Mouse (Mus musculus) hindbrain, embryonic 15.5 days (tissue): ENCODE data around the gene Ranbp3. TPM values are rescaled to one million over a fixed set of nuclear protein-coding genes. Genes with fewer than 3 reads are reported as not detected.
A peak's percentile ranks its signal among the peaks of the same experiment; 100 is the strongest.
"Not testable (repeated sequence)": the region's sequence is repeated elsewhere in the genome, so short reads cannot be mapped to it uniquely, and the experiment has no call there.

Experiments used
- ATAC-seq: fragments of 200-750 bp; cut with Nextera tagmentation; 2 replicates; pipeline ENCODE4 v1.8.0; 2017; ENCODE audit warnings: low read depth, moderate number of reproducible peaks, moderate TSS enrichment; ENCODE audit not compliant: low FRiP score
- H3K27ac ChIP-seq: fragments of 300-500 bp; sonication (generic); replicated peaks from 2 replicates; pipeline ENCODE4 v1.5.1; 2015; ENCODE audit warnings: mild to moderate bottlenecking, inconsistent platforms
- H3K27me3 ChIP-seq: fragments of 300-500 bp; sonication (generic); 2 replicates; pipeline ENCODE4 v1.6.1; 2015; ENCODE audit warnings: control low read depth, inconsistent platforms
- H3K36me3 ChIP-seq: fragments of 300-500 bp; sonication (generic); 2 replicates; pipeline ENCODE4 v1.6.1; 2015; ENCODE audit warnings: control low read depth, inconsistent platforms
- H3K4me1 ChIP-seq: fragments of 300-500 bp; sonication (generic); replicated peaks from 2 replicates; pipeline ENCODE4 v1.6.1; 2015; ENCODE audit warnings: control low read depth, inconsistent platforms
- H3K4me2 ChIP-seq: fragments of 300-500 bp; sonication (generic); 2 replicates; pipeline ENCODE4 v1.6.1; 2015; ENCODE audit warnings: moderate library complexity, mild to moderate bottlenecking, inconsistent platforms
- H3K4me3 ChIP-seq: fragments of 300-500 bp; sonication (generic); 2 replicates; pipeline ENCODE4 v1.5.1; 2015; ENCODE audit warnings: mild to moderate bottlenecking, inconsistent platforms
- H3K9ac ChIP-seq: fragments of 300-500 bp; sonication (generic); 2 replicates; pipeline ENCODE4 v1.6.1; 2015; ENCODE audit warnings: inconsistent platforms
- H3K9me3 ChIP-seq: fragments of 300-500 bp; sonication (generic); 2 replicates; pipeline ENCODE4 v1.6.1; 2016; ENCODE audit warnings: control low read depth, inconsistent platforms
- WGBS: fragments of 180-500 bp; shearing (Covaris S2); methylation state at CpG from one replicate; pipeline ENCODE4 v1.1.7; 2015; 5-methylcytosine and 5-hydroxymethylcytosine counted together
- polyA plus RNA-seq: library from polyadenylated mRNA; unstranded; fragments of >200 nt; fragmentation: Nextera tagmentation; extraction: Ambion mirVana; gene quantifications from 2 replicates; pipeline ENCODE4 v1.2.1, GENCODE M21; 2015

Ranbp3 gene
- 103 and 107 TPM in 2 replicates for polyA plus RNA-seq

GRCm38 (mm10) chr17:56672941-56673646, at the start of gene Ranbp3:
TSS of gene Ranbp3 (plus strand) at chr17:56673294.
- H3K27ac ChIP-seq = peak within 1 kb of the TSS; percentile 90
- H3K36me3 ChIP-seq = peaks cover 8% of the 10 kb centered on the region; the same call in 1 of the 2 replicates
- ATAC-seq = peak; percentile 91
- WGBS = under 1% methylated on average over 59 of the region's 66 CpGs
- no peaks in the 10 kb centered on the region for H3K9me3 ChIP-seq
- peak within 1 kb of the TSS; percentile 84 for H3K4me2 ChIP-seq
- H3K9ac ChIP-seq = peak within 1 kb of the TSS; percentile 89
- peak within 1 kb of the TSS; percentile 96 for H3K4me3 ChIP-seq
- H3K27me3 ChIP-seq = peaks cover 3% of the 10 kb centered on the region
- H3K4me1 ChIP-seq = peaks cover 47% of the 10 kb centered on the region

DNA sequence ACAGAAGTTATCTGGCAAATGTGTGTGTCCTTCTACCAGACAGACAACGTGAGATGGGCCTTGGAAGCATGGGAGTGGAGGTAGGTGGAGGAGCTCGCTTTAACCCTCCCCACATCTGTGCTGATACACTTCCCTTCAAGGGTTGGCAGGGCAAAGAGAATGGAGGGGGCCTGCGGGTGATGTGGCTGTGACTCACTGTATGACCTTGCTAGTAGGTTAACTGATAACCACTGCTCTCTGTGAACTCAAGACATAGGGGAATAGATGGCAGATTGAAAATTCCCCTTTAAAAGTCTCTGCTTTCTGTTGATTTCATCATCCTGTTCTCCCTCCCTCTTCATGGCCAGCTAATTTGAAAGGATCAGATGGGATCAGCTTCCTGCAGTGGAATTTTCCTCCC, 47.6 kb upstream of the Ranbp3 start:
- H3K4me2 ChIP-seq = peak overlapping the region; percentile 87
- H3K4me3 ChIP-seq = peak overlapping the region; percentile 89
- H3K4me1 ChIP-seq = peaks cover 33% of the 10 kb centered on the region
- 91% methylated on average over 3 of the region's 3 CpGs for WGBS
- no peak overlapping the region for H3K27ac ChIP-seq
- H3K9me3 ChIP-seq = no peaks in the 10 kb centered on the region
- ATAC-seq = no peak
- peaks cover 28% of the 10 kb centered on the region for H3K36me3 ChIP-seq
- no peak overlapping the region for H3K9ac ChIP-seq
- no peaks in the 10 kb centered on the region for H3K27me3 ChIP-seq

- ATAC-seq = no peak
- peak overlapping the region; percentile 89 for H3K4me3 ChIP-seq
- peak overlapping the region; percentile 78 for H3K9ac ChIP-seq
- no peaks in the 10 kb centered on the region for H3K9me3 ChIP-seq
- peaks cover 33% of the 10 kb centered on the region for H3K4me1 ChIP-seq
- H3K36me3 ChIP-seq = peaks cover 22% of the 10 kb centered on the region
- peak overlapping the region; percentile 84 for H3K27ac ChIP-seq
- peak overlapping the region; percentile 87 for H3K4me2 ChIP-seq
- 1% methylated on average over 32 of the region's 32 CpGs for WGBS
- H3K27me3 ChIP-seq = no peaks in the 10 kb centered on the region
Observed at GRCm38 (mm10) chr17:56626260-56626659, 46.8 kb upstream of the Ranbp3 start.

DNA sequence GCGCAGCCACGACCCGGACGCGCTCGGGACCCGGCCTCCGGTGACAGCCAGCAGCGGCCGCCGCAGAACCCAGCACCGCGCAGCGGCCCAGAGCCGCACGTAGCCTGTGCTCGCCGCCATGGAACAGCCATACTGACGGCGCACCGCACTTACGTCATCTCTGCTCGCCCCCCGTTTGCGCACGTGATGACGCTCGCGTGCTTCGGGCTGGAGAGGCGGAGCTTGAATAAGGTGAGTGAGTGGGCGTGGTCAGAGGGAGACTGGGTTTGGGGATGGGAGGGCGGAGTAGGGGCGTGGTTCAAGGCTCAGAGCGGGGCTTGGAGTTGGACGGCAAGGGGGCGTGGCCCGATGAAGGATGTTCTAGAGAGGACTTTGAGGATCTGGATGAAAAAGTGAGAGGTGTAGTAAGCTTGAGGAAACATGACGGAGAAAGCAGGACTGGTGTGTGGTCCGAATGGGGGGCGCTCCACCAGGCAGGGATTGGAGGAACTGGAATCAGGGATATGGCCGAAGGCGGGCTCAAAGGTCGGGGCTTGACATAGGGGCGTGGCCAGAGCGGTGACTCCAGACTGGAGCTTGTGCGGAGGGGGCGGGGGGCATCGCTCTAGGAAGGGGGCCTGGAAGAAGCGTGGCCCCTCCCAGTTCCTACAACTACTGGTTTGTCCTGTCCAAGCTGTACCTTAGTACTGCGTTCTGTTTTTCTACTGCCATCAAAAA, 46.2 kb upstream of the Ranbp3 start, which contains the start of gene Lonp1:
Gene Lonp1 (minus strand): TSS at position 134 of the 717 bp plus-strand sequence.
- Histone ChIP-seq H3K27me3 (no peaks in the 10 kb centered on the region), H3K9me3 (no peaks in the 10 kb centered on the region), H3K4me1 (peaks cover 33% of the 10 kb centered on the region), H3K9ac (peak within 1 kb of the TSS; percentile 78), H3K36me3 (peaks cover 16% of the 10 kb centered on the region), H3K4me3 (peak within 1 kb of the TSS; percentile 89), H3K27ac (peak within 1 kb of the TSS; percentile 84), H3K4me2 (peak within 1 kb of the TSS; percentile 87)
- WGBS = under 1% methylated on average over 48 of the region's 51 CpGs
- peak; percentile 93 for ATAC-seq

- Histone ChIP-seq H3K4me2 (peak within 1 kb of the TSS; percentile 87), H3K9me3 (no peaks in the 10 kb centered on the region), H3K27me3 (no peaks in the 10 kb centered on the region), H3K27ac (peak within 1 kb of the TSS; percentile 84), H3K4me3 (peak within 1 kb of the TSS; percentile 89), H3K36me3 (peaks cover 9% of the 10 kb centered on the region; the same call in 1 of the 2 replicates), H3K9ac (peak within 1 kb of the TSS; percentile 34), H3K4me1 (peaks cover 33% of the 10 kb centered on the region)
- peak; percentile 56 for ATAC-seq
- 9% methylated on average over 26 of the region's 26 CpGs for WGBS
Observed at GRCm38 (mm10) chr17:56627530-56628277, 45.4 kb upstream of the Ranbp3 start, which contains the start of gene Catsperd. TSS of gene Catsperd (plus strand) at chr17:56628143.

DNA sequence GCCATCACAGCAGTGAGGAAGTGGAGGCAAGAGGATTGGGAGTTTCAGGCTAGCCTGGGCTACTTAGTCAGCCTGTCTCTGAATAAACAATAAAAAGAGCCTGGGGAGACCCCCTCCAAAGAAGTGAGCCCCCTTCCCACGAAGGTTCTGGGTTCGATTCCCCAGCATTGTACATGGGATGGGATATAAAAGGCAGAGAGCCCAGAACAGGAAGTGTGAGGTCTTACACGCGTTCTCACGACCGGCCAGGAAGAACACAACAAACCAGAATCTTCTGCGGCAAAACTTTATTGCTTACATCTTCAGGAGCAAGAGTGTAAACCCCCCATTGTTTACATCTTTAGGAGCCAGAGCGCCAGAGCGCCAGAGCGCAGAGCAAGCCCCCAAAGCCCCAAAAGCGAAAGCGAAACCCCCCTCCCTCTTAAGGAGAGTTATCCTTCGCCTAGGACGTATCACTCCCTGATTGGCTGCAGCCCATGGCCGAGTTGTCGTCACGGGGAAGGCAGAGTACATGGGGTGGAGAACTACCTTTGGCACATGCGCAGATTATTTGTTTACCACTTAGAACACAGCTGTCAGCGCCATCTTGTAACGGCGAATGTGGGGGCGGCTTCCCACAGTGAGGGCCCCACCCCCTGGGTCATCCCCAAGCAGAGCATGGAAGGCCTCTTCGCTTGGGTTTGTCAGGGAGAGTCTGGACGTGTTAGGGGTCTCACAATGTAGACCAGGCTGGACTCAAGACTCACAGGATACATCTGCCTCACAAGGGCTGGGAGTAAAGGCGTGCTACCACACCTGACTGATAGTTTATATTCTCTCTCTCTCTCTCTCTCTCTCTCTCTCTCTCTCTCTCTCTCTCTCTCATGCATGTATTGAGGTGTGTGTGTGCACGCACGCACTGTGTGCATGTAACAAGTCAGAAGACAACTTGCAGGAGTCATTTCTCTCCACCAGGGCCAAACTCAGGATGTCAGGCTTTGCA, 43.0 kb upstream of the Ranbp3 start:
- peaks cover 28% of the 10 kb centered on the region for H3K4me1 ChIP-seq
- WGBS = 85% methylated on average over 27 of the region's 27 CpGs
- not testable (repeated sequence) for H3K9me3 ChIP-seq, H3K27me3 ChIP-seq, H3K4me2 ChIP-seq, ATAC-seq, H3K27ac ChIP-seq, H3K9ac ChIP-seq, H3K4me3 ChIP-seq, H3K36me3 ChIP-seq

GRCm38 (mm10) chr17:56631807-56632206, 41.3 kb upstream of the Ranbp3 start:
- ATAC-seq = no peak
- H3K9ac ChIP-seq = no peak overlapping the region
- H3K27ac ChIP-seq = no peak overlapping the region
- H3K4me3 ChIP-seq = no peak overlapping the region
- H3K4me2 ChIP-seq = no peak overlapping the region
- H3K9me3 ChIP-seq = no peaks in the 10 kb centered on the region
- WGBS = 55% methylated on average over 4 of the region's 4 CpGs
- H3K4me1 ChIP-seq = peaks cover 15% of the 10 kb centered on the region
- no peaks in the 10 kb centered on the region for H3K27me3 ChIP-seq
- no peaks in the 10 kb centered on the region for H3K36me3 ChIP-seq

DNA sequence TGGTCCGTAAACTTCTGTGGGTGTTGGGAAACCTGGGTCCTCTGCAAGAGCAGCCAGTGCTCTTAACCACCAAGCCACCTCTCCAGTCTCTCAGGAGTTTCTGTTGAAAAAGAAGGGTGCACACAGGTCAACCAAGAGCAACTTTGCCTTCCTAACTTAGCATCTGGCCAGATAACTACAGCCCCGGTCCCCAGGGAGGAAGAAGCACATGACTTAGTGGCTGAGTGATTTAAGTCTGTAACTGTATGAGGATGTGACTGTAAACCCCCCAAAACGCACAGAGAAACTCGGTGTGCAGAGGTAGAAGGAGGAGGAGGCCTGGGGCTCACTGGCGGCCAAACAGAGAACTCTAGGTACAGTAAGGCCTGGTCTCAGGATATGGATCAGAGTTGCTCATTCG, 39.1 kb upstream of the Ranbp3 start:
- no peaks in the 10 kb centered on the region for H3K36me3 ChIP-seq
- H3K27me3 ChIP-seq = no peaks in the 10 kb centered on the region
- no peaks in the 10 kb centered on the region for H3K4me1 ChIP-seq
- no peak overlapping the region for H3K4me3 ChIP-seq
- ATAC-seq = no peak
- no peaks in the 10 kb centered on the region for H3K9me3 ChIP-seq
- H3K9ac ChIP-seq = no peak overlapping the region
- H3K4me2 ChIP-seq = no peak overlapping the region
- 87% methylated on average over 6 of the region's 6 CpGs for WGBS
- H3K27ac ChIP-seq = no peak overlapping the region

DNA sequence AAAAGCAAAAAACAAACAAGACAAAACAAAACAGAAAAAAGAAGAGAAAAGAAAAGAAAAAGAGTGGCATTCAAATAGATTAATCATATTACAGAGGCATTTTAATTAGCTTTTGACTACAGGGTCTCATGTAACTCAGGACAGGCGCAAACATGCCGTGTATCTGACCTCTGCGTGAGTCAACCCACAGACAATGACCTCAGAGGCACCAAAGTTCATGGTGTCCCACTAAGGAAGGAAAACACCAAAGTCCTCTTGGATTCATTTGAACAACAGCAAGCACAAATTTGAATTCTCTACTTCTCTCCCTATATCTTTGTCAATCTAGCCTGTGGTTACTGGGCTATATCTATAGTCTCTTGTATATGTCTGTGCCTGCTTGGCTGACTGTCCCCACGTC, 29.9 kb upstream of the Ranbp3 start:
- Histone ChIP-seq H3K9me3 (no peaks in the 10 kb centered on the region), H3K27me3 (no peaks in the 10 kb centered on the region), H3K4me1 (no peaks in the 10 kb centered on the region), H3K9ac (no peak overlapping the region), H3K4me2 (no peak overlapping the region), H3K27ac (no peak overlapping the region), H3K36me3 (no peaks in the 10 kb centered on the region), H3K4me3 (no peak overlapping the region)
- 82% methylated on average over 4 of the region's 4 CpGs for WGBS
- no peak for ATAC-seq

GRCm38 (mm10) chr17:56647546-56647945, 25.5 kb upstream of the Ranbp3 start:
- H3K4me2 ChIP-seq = no peak overlapping the region
- 77% methylated on average over 10 of the region's 13 CpGs for WGBS
- H3K27me3 ChIP-seq = no peaks in the 10 kb centered on the region
- H3K27ac ChIP-seq = no peak overlapping the region
- H3K9ac ChIP-seq = no peak overlapping the region
- no peaks in the 10 kb centered on the region for H3K9me3 ChIP-seq
- ATAC-seq = no peak
- H3K4me3 ChIP-seq = no peak overlapping the region
- H3K36me3 ChIP-seq = no peaks in the 10 kb centered on the region
- no peaks in the 10 kb centered on the region for H3K4me1 ChIP-seq

- no peak overlapping the region for H3K4me3 ChIP-seq
- H3K36me3 ChIP-seq = no peaks in the 10 kb centered on the region
- 38% methylated on average over 10 of the region's 10 CpGs for WGBS
- no peak for ATAC-seq
- no peaks in the 10 kb centered on the region for H3K27me3 ChIP-seq
- no peaks in the 10 kb centered on the region for H3K9me3 ChIP-seq
- no peaks in the 10 kb centered on the region for H3K4me1 ChIP-seq
- no peak overlapping the region for H3K27ac ChIP-seq
- no peak overlapping the region for H3K4me2 ChIP-seq
- H3K9ac ChIP-seq = no peak overlapping the region
Observed at GRCm38 (mm10) chr17:56651801-56652200, 21.3 kb upstream of the Ranbp3 start.
